Mouse (Mus musculus): ENCODE measurements around the gene Shroom3. TPM values are rescaled to one million over a fixed set of nuclear protein-coding genes. Genes with fewer than 3 reads are reported as not detected.

The Shroom3 gene
- polyA plus RNA-seq, 1 experiment from 2014 or later, result 2.1 TPM

GRCm38 (mm10) chr5:92895877-92896276 lies 212.6 kb downstream of the Shroom3 start:
- Histone ChIP-seq H3K4me3 (no peak overlapping the region), H3K4me2 (no peak overlapping the region), H3K9me3 (no peaks in the 10 kb centered on the region), H3K9ac (no peak overlapping the region), H3K27ac (no peak overlapping the region), H3K4me1 (replicated peaks) (peaks cover 32% of the 10 kb centered on the region), H3K36me3 (no peaks in the 10 kb centered on the region), H3K27me3 (no peaks in the 10 kb centered on the region)
- WGBS, result 92% methylated on average over 8 of the region's 8 CpGs
- no peak for ATAC-seq (ENCODE audit: low FRiP score)

DNA sequence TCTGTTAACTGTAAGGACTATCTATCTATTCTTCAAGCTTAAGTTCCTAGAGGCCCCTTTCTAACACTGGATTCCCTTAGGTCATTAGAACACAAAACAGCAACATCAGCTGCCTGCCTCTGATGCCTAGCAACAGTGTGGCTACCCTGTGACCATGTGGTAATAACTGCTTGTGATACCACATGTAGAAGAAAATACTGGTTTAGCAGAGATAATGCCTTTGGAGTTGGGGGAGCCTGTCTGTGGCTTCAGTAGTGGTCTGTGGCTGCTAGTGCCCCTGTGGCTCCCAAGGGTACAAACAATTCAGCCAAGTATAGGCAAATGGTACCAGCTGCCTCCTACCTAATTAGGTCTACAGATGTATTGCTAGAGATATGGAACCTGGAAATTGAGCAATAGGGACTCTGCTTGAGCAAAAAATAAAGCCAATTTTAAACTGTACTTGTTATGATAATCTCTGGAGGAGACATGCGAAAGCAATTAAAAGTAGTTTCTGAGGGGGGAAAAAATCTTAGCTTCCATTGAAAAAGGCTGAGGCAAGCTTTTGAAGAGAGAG lies 213.6 kb downstream of the Shroom3 start:
- H3K27me3 ChIP-seq, result no peaks in the 10 kb centered on the region
- H3K27ac ChIP-seq, result peak overlapping the region; percentile 82; the same call in 1 of the 2 replicates
- no peaks in the 10 kb centered on the region for H3K9me3 ChIP-seq
- H3K9ac ChIP-seq, result no peak overlapping the region
- no peak for ATAC-seq (ENCODE audit: low FRiP score)
- peak overlapping the region; percentile 95 for H3K4me2 ChIP-seq
- H3K4me1 ChIP-seq (replicated peaks), result peaks cover 32% of the 10 kb centered on the region
- no peak overlapping the region for H3K4me3 ChIP-seq
- H3K36me3 ChIP-seq, result no peaks in the 10 kb centered on the region
- 64% methylated on average over 1 of the region's 1 CpGs for WGBS

- ATAC-seq (ENCODE audit: low FRiP score), result peak; percentile 97
- Histone ChIP-seq H3K4me1 (replicated peaks) (peaks cover 32% of the 10 kb centered on the region), H3K4me3 (peak overlapping the region; percentile 67), H3K36me3 (no peaks in the 10 kb centered on the region), H3K4me2 (peak overlapping the region; percentile 95), H3K9me3 (no peaks in the 10 kb centered on the region), H3K9ac (peak overlapping the region; percentile 83), H3K27me3 (no peaks in the 10 kb centered on the region), H3K27ac (peak overlapping the region; percentile 82)
- WGBS, result under 1% methylated on average over 90 of the region's 96 CpGs
Observed at GRCm38 (mm10) chr5:92897766-92898745, 214.8 kb downstream of the Shroom3 start.

GRCm38 (mm10) chr5:92900470-92900869 lies 217.2 kb downstream of the Shroom3 start:
- ATAC-seq (ENCODE audit: low FRiP score), result no peak
- Histone ChIP-seq H3K9me3 (no peaks in the 10 kb centered on the region), H3K4me2 (no peak overlapping the region), H3K27ac (no peak overlapping the region), H3K27me3 (no peaks in the 10 kb centered on the region), H3K4me1 (replicated peaks) (peaks cover 46% of the 10 kb centered on the region), H3K9ac (no peak overlapping the region), H3K4me3 (no peak overlapping the region), H3K36me3 (no peaks in the 10 kb centered on the region)
- WGBS, result 68% methylated on average over 5 of the region's 5 CpGs

DNA sequence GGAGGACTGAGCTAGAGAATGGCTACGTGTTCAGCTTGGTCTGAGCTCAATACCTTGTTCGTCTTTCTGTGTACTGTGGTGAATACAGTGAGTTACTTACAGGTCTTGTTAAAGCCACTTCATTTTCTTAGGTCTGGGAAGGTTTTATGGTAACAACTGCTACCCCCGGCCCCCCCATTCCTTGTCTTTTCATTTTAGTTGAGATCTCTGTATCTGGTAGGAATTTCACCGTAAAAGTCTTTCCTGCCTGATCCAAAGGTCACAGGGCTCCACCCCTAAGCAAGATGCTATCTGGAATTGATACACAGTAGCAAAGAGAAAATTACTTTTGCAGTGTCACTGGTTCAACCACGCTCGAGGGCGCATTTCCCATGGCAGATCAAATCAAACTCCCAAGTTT lies 218.6 kb downstream of the Shroom3 start:
- Histone ChIP-seq H3K36me3 (no peaks in the 10 kb centered on the region), H3K4me3 (no peak overlapping the region), H3K4me2 (no peak overlapping the region), H3K9ac (no peak overlapping the region), H3K4me1 (replicated peaks) (peaks cover 48% of the 10 kb centered on the region), H3K27me3 (no peaks in the 10 kb centered on the region), H3K9me3 (no peaks in the 10 kb centered on the region), H3K27ac (no peak overlapping the region)
- WGBS, result 68% methylated on average over 7 of the region's 7 CpGs
- ATAC-seq (ENCODE audit: low FRiP score), result no peak

DNA sequence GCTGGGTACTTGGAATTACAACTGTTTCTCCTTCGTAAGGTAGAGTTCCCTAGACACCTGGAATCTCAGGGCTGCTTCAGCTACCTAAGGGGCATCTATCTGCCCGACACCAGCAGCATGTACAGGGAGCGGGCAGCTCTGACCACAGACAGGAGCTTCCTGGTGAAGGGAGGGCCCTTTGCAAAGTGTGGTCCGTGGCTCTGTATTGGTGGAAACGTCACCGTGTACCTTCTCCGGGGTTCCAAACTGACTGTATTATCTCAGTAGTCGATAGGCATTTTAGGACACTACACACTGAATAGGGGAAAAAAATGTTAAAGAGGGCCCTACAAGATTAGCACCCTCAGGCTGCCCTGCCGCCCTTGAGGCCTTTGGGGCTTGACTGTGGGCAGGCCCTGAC lies 221.9 kb downstream of the Shroom3 start:
- Histone ChIP-seq H3K9me3 (peaks cover 7% of the 10 kb centered on the region), H3K4me3 (no peak overlapping the region), H3K27me3 (no peaks in the 10 kb centered on the region), H3K9ac (peak overlapping the region; percentile 35; the same call in 1 of the 2 replicates), H3K27ac (peak overlapping the region; percentile 77), H3K4me2 (0 out of 2 replicates have a peak overlapping the region, but pooled peaks have one; percentile 4), H3K36me3 (peaks cover 9% of the 10 kb centered on the region; the same call in 1 of the 2 replicates), H3K4me1 (replicated peaks) (peaks cover 24% of the 10 kb centered on the region)
- ATAC-seq (ENCODE audit: low FRiP score), result peak; percentile 64
- WGBS, result 36% methylated on average over 9 of the region's 9 CpGs

GRCm38 (mm10) chr5:92905594-92906008 lies 222.4 kb downstream of the Shroom3 start:
- WGBS, result 3% methylated on average over 8 of the region's 8 CpGs
- peak; percentile 93 for ATAC-seq (ENCODE audit: low FRiP score)
- Histone ChIP-seq H3K27ac (peak overlapping the region; percentile 77), H3K4me2 (0 out of 2 replicates have a peak overlapping the region, but pooled peaks have one; percentile 4), H3K4me3 (no peak overlapping the region), H3K9ac (peak overlapping the region; percentile 35; the same call in 1 of the 2 replicates), H3K4me1 (replicated peaks) (peaks cover 24% of the 10 kb centered on the region), H3K36me3 (peaks cover 9% of the 10 kb centered on the region; the same call in 1 of the 2 replicates), H3K9me3 (peaks cover 7% of the 10 kb centered on the region), H3K27me3 (no peaks in the 10 kb centered on the region)

GRCm38 (mm10) chr5:92908227-92908626 lies 225.0 kb downstream of the Shroom3 start:
- Histone ChIP-seq H3K4me3 (no peak overlapping the region), H3K4me1 (replicated peaks) (peaks cover 24% of the 10 kb centered on the region), H3K36me3 (peaks cover 9% of the 10 kb centered on the region; the same call in 1 of the 2 replicates), H3K9ac (no peak overlapping the region), H3K9me3 (peaks cover 7% of the 10 kb centered on the region), H3K27ac (no peak overlapping the region), H3K27me3 (no peaks in the 10 kb centered on the region), H3K4me2 (no peak overlapping the region)
- WGBS, result 94% methylated on average over 4 of the region's 4 CpGs
- ATAC-seq (ENCODE audit: low FRiP score), result no peak

- ATAC-seq (ENCODE audit: low FRiP score), result no peak
- no peak overlapping the region for H3K27ac ChIP-seq
- H3K4me1 ChIP-seq (replicated peaks), result peaks cover 14% of the 10 kb centered on the region
- H3K27me3 ChIP-seq, result no peaks in the 10 kb centered on the region
- no peak overlapping the region for H3K4me2 ChIP-seq
- H3K36me3 ChIP-seq, result peaks cover 9% of the 10 kb centered on the region; the same call in 1 of the 2 replicates
- 95% methylated on average over 3 of the region's 3 CpGs for WGBS
- H3K9ac ChIP-seq, result no peak overlapping the region
- no peak overlapping the region for H3K4me3 ChIP-seq
- peaks cover 7% of the 10 kb centered on the region for H3K9me3 ChIP-seq
Observed at GRCm38 (mm10) chr5:92910838-92911237, 227.6 kb downstream of the Shroom3 start.

DNA sequence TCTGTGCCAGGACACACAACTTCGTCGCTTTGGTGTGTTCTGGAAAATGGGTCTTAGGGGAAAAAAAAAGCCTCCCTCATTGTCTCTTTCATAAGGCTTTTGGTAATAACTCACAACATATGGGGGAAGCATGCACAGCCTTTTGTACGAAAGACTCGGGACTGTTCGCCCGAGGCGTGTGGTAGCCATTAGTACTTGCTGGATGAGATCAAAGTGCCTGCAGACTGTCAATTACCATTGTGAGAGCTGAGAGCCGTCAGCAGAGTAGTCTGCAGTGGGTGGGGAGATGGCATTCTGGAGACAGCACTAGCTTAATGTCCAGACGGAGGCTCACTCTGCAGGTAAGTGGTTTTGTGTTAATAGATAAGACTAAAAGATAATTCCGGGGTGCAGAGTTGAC lies 232.2 kb downstream of the Shroom3 start:
- H3K27me3 ChIP-seq, result no peaks in the 10 kb centered on the region
- H3K4me3 ChIP-seq, result no peak overlapping the region
- peaks cover 31% of the 10 kb centered on the region for H3K4me1 ChIP-seq (replicated peaks)
- H3K36me3 ChIP-seq, result no peaks in the 10 kb centered on the region
- WGBS, result 28% methylated on average over 10 of the region's 10 CpGs
- ATAC-seq (ENCODE audit: low FRiP score), result no peak
- no peak overlapping the region for H3K4me2 ChIP-seq
- no peaks in the 10 kb centered on the region for H3K9me3 ChIP-seq
- no peak overlapping the region for H3K27ac ChIP-seq
- H3K9ac ChIP-seq, result no peak overlapping the region

DNA sequence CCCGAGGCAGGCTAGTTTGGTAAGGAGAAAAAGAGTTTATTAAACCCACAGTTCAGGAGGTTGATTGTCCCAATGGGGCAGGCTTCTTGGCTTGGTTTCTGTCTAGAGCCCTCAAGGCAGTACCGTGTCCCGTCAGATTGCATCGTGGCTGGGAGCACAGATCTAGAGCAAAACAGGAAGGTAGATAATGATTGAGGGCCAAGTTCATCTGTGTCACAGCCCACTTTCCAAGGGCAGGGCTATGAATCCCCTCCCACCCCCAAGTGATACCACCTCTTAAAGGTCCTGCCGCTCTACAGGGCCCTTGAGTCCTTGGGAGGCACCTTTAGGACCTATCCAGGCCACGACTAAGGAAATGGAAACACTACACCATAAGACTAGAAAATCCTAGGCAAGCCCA lies 234.5 kb downstream of the Shroom3 start:
- Histone ChIP-seq H3K27ac (no peak overlapping the region), H3K36me3 (no peaks in the 10 kb centered on the region), H3K4me1 (replicated peaks) (peaks cover 31% of the 10 kb centered on the region), H3K9ac (no peak overlapping the region), H3K4me2 (no peak overlapping the region), H3K9me3 (no peaks in the 10 kb centered on the region), H3K27me3 (no peaks in the 10 kb centered on the region), H3K4me3 (no peak overlapping the region)
- no peak for ATAC-seq (ENCODE audit: low FRiP score)
- WGBS, result 85% methylated on average over 6 of the region's 6 CpGs

DNA sequence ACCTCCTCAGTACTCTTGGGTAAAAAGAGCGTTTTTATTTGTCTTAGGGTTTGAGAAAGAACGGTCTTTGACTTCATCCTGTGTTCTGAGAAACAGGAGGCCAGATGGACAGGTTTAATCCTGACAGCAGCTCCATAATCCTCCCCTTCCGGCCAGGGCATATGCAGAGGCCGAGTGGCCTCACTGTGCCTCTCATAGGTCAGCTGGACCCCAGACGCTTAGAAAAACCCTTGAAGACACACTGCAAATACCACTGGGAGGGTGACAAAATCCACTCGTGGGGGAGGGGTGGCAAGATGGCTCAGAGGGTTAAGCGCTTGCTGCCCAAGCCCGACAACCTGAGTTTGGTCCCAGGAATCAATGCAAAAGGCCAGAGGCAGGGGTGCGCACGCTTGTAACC lies 234.9 kb downstream of the Shroom3 start:
- Histone ChIP-seq H3K9ac (peak overlapping the region; percentile 3; the same call in 1 of the 2 replicates), H3K4me1 (replicated peaks) (peaks cover 31% of the 10 kb centered on the region), H3K27me3 (no peaks in the 10 kb centered on the region), H3K4me2 (no peak overlapping the region), H3K27ac (no peak overlapping the region), H3K9me3 (no peaks in the 10 kb centered on the region), H3K4me3 (no peak overlapping the region), H3K36me3 (no peaks in the 10 kb centered on the region)
- WGBS, result 53% methylated on average over 10 of the region's 10 CpGs
- no peak; the same call in 1 of the 2 replicates for ATAC-seq (ENCODE audit: low FRiP score)
